Mouse (Mus musculus) forebrain, postnatal 0 days (tissue): ENCODE results near the gene Gm4353. TPM values are rescaled to one million over a fixed set of nuclear protein-coding genes. Genes with fewer than 3 reads are reported as not detected.
A peak's percentile ranks its signal among the peaks of the same experiment; 100 is the strongest.

Experiments used
- ATAC-seq: fragments of 200-750 bp; cut with Nextera tagmentation; 2 replicates; pipeline ENCODE4 v1.8.0; 2017; ENCODE audit warnings: mild to moderate bottlenecking, moderate library complexity
- DNase-seq: peaks from one replicate; pipeline ENCODE4 v3.0.0-alpha.2; 2015
- H3K27ac ChIP-seq: fragments of 300-500 bp; sonication (generic); 2 replicates; pipeline ENCODE4 v1.5.1; 2014; ENCODE audit warnings: low read depth, mild to moderate bottlenecking, antibody characterized with exemption, low read length, moderate library complexity, mixed read lengths
- H3K27me3 ChIP-seq: fragments of 300-500 bp; sonication (generic); 2 replicates; pipeline ENCODE4 v1.6.1; 2014; ENCODE audit warnings: mild to moderate bottlenecking, low read length, mixed read lengths; ENCODE audit not compliant: insufficient read depth
- H3K36me3 ChIP-seq: fragments of 300-500 bp; sonication (generic); 2 replicates; pipeline ENCODE4 v1.6.1; 2014; ENCODE audit warnings: mild to moderate bottlenecking, moderate library complexity; ENCODE audit not compliant: insufficient read depth
- H3K4me1 ChIP-seq: fragments of 300-500 bp; sonication (generic); 2 replicates; pipeline ENCODE4 v1.6.1; 2014; ENCODE audit warnings: antibody characterized with exemption; ENCODE audit not compliant: insufficient read depth
- H3K4me2 ChIP-seq: fragments of 300-500 bp; sonication (generic); 2 replicates; pipeline ENCODE4 v1.6.1; 2014; ENCODE audit warnings: low read depth, mild to moderate bottlenecking, moderate library complexity
- H3K4me3 ChIP-seq: fragments of 300-500 bp; sonication (generic); 2 replicates; pipeline ENCODE4 v1.5.1; 2014; ENCODE audit warnings: low read depth, low read length, mixed read lengths
- H3K9ac ChIP-seq: fragments of 300-500 bp; sonication (generic); 2 replicates; pipeline ENCODE4 v1.6.1; 2014; ENCODE audit warnings: mild to moderate bottlenecking
- H3K9me3 ChIP-seq: fragments of 300-500 bp; sonication (generic); 2 replicates; pipeline ENCODE4 v1.6.1; 2016; ENCODE audit warnings: low read length
- CTCF ChIP-seq: sonication (generic); IDR thresholded peaks from 2 replicates; pipeline ENCODE4 v1.5.1; 2016; ENCODE audit warnings: antibody characterized with exemption, control low read depth, low read depth
- WGBS: fragments of 180-500 bp; shearing (Covaris S2); extraction: QIAGEN DNeasy Blood & Tissue Kit; methylation state at CpG from one replicate; pipeline ENCODE4 v1.1.7; 2014; 5-methylcytosine and 5-hydroxymethylcytosine counted together
- polyA plus RNA-seq: library from polyadenylated mRNA; unstranded; fragments of >200 nt; fragmentation: Nextera tagmentation; extraction: Ambion mirVana; gene quantifications from 2 replicates; pipeline ENCODE4 v1.2.1, GENCODE M21; 2015
- total RNA-seq: library from RNA; depleted of rRNA; stranded (reverse); fragments of >200 nt; gene quantifications from 2 replicates; pipeline ENCODE4 v1.2.3, GENCODE M21; 2014; rRNA removed

Gm4353 gene
- total and polyA plus RNA-seq, 2 experiments from 2014 or later = 0.31 to 0.76 TPM

DNA sequence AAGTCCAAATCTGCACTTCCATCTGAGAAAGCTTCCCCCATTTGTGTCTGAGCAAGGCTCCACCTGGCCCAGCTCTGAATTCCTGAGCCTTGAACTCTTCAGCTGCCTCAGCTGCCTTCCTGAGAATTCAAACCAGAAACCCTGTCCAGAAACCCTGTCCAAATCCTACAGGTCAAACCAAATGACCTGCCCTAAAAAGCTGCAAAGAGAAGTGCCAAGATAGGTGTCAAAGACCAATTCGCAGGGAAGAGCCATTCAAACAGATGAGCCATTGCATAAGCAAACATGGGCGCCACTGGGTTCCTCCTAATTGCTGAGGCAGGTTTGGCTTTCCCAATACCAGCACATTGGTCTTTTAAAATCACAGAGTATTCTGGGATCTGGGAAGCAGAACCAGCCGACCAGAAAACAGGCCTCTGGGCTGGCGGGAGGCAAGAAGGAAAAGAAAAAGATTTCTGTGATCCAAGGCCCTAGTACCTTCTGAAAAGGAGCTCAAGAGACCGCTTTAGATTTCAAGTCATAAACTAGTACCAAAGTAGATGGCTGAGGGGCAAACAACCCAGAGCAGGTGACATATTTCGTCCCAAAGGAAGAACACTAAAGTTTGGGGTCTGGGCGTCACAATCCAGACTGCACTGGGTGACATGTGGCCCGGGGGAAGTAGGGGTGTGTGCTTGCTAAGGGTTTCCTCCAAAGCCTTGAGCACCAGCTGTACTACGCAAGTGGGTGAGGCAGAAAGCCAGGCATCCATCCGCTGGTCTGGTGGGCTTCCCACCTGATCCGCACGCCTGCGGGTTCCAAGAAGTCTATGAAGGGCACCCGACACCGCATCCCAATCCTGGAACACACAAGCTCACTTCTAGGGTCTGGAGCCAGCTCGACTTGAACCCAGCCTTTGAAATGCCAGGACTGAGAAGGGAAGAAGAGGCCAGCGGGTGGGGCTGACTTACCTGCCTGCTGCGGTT, 47.6 kb downstream of the Gm4353 start:
- Histone ChIP-seq H3K4me2 (peak overlapping the region; percentile 27), H3K4me3 (peak overlapping the region; percentile 9; the same call in 1 of the 2 replicates), H3K9ac (no peak overlapping the region), H3K4me1 (peaks cover 19% of the 10 kb centered on the region), H3K27ac (no peak overlapping the region), H3K27me3 (peaks cover 32% of the 10 kb centered on the region), H3K36me3 (no peaks in the 10 kb centered on the region), H3K9me3 (no peaks in the 10 kb centered on the region)
- no peak for TF ChIP-seq CTCF
- WGBS = 46% methylated on average over 18 of the region's 18 CpGs
- no peak for DNase-seq
- ATAC-seq = no peak

GRCm38 (mm10) chr7:116035504-116035903, 48.9 kb downstream of the Gm4353 start:
- WGBS = 54% methylated on average over 4 of the region's 4 CpGs
- H3K36me3 ChIP-seq = no peaks in the 10 kb centered on the region
- H3K4me2 ChIP-seq = peak overlapping the region; percentile 100
- peaks cover 32% of the 10 kb centered on the region for H3K27me3 ChIP-seq
- no peak for DNase-seq
- 0 out of 2 replicates have a peak overlapping the region, but pooled peaks have one; percentile 50 for H3K4me3 ChIP-seq
- no peak overlapping the region for H3K27ac ChIP-seq
- no peak for ATAC-seq
- peaks cover 23% of the 10 kb centered on the region for H3K4me1 ChIP-seq
- H3K9me3 ChIP-seq = no peaks in the 10 kb centered on the region
- no peak overlapping the region for H3K9ac ChIP-seq
- TF ChIP-seq CTCF = no peak

- Histone ChIP-seq H3K9me3 (no peaks in the 10 kb centered on the region), H3K27ac (peak overlapping the region; percentile 81), H3K4me1 (peaks cover 20% of the 10 kb centered on the region), H3K36me3 (no peaks in the 10 kb centered on the region), H3K27me3 (peaks cover 32% of the 10 kb centered on the region), H3K9ac (peak overlapping the region; percentile 38), H3K4me3 (peak overlapping the region; percentile 50), H3K4me2 (peak overlapping the region; percentile 100)
- no peak for TF ChIP-seq CTCF
- ATAC-seq (peak; percentile 37), DNase-seq (peak; percentile 70)
- WGBS = under 1% methylated on average over 25 of the region's 25 CpGs
Measured at GRCm38 (mm10) chr7:116034282-116034758, 50.1 kb downstream of the Gm4353 start.

GRCm38 (mm10) chr7:116033371-116034241, 50.8 kb downstream of the Gm4353 start:
- Histone ChIP-seq H3K4me2 (peak overlapping the region; percentile 100), H3K9me3 (no peaks in the 10 kb centered on the region), H3K4me1 (peaks cover 13% of the 10 kb centered on the region; the same call in 1 of the 2 replicates), H3K36me3 (no peaks in the 10 kb centered on the region), H3K9ac (peak overlapping the region; percentile 38), H3K27me3 (peaks cover 32% of the 10 kb centered on the region), H3K4me3 (peak overlapping the region; percentile 50), H3K27ac (peak overlapping the region; percentile 81)
- TF ChIP-seq CTCF = peak; percentile 1; the same call in 1 of the 2 replicates
- under 1% methylated on average over 54 of the region's 54 CpGs for WGBS
- ATAC-seq = peak; percentile 47
- no peak for DNase-seq

Other genes with a start within 250 kb of the Gm4353 start
- gene Sox6, start 45.8 kb downstream of the Gm4353 start, total RNA-seq = 33.1 and 64.7 TPM in 2 replicates
- gene Sox6, start 45.8 kb downstream of the Gm4353 start, polyA plus RNA-seq = 26.5 and 46.2 TPM in 2 replicates
- 211 and 229 TPM in 2 replicates for gene 1110004F10Rik, start 45.2 kb downstream of the Gm4353 start, total RNA-seq
- gene 1110004F10Rik, start 45.2 kb downstream of the Gm4353 start, polyA plus RNA-seq = 431 and 439 TPM in 2 replicates
- 9.9 and 17.0 TPM in 2 replicates for gene Plekha7, start 223.7 kb upstream of the Gm4353 start, total RNA-seq
- gene Plekha7, start 223.7 kb upstream of the Gm4353 start, polyA plus RNA-seq = 3.3 and 5.4 TPM in 2 replicates
- gene Rps13, start 249.6 kb upstream of the Gm4353 start, total RNA-seq = 588 and 1,020 TPM in 2 replicates
- 505 and 644 TPM in 2 replicates for gene Rps13, start 249.6 kb upstream of the Gm4353 start, polyA plus RNA-seq